Comparison of ENCODE assay signal across 24 mouse cellular contexts in genomic region chr2:118087044-118087726, GRCm38 (mm10). TPM values are rescaled to one million over a fixed set of nuclear protein-coding genes. Genes with fewer than 3 reads are reported as not detected.
A peak's percentile ranks its signal among the peaks of the same experiment; 100 is the strongest.
DNase-seq lines count a peak whose midpoint lies in the region; ATAC-seq and TF ChIP-seq lines count a peak whose summit lies in the region.
"Had no signal": no experiment of that assay in that cellular context is flagged by ENCODE, and none has a peak within 500 bp of the region (broad histone marks: within the 10 kb centered on the region; RNA-seq: fewer than 3 reads in every experiment).

No protein-coding gene starts in this region.

- 49% methylated on average over 10 of the region's 10 CpGs for WGBS in kidney, adult 2 months
- WGBS in kidney, embryonic 16.5 days: 45% methylated on average over 10 of the region's 10 CpGs

- no peak for TF ChIP-seq POLR2A in kidney, adult 2 months (IDR thresholded peaks at IDR 0.05; ENCODE audit: low read depth, low read length)

- intact Hi-C loops in left cerebral cortex, postnatal 14 days (cut with DNase I): no loop called here

- H3K4me1 ChIP-seq in kidney, adult 2 months (ENCODE audit: control insufficient read depth, insufficient read depth, low read length): no peaks in the 10 kb centered on the region; the same call in 1 of the 2 replicates
- 0 out of 2 replicates have a peak, but pooled peaks cover 5% of the 10 kb centered on the region for H3K4me1 ChIP-seq in kidney, embryonic 16.5 days (ENCODE audit: insufficient read depth, low read length)
- H3K4me1 ChIP-seq: embryonic facial prominence, embryonic 15.5 days; forebrain, embryonic 10.5 days; heart, embryonic 15.5 days; hindbrain, embryonic 13.5 days had no signal

- H3K4me2 ChIP-seq in kidney, embryonic 16.5 days (replicated peaks; ENCODE audit: low read depth, low read length): no peak overlapping the region
- H3K4me2 ChIP-seq: embryonic facial prominence, embryonic 15.5 days; heart, embryonic 11.5 days; heart, embryonic 15.5 days; hindbrain, embryonic 13.5 days had no signal

- peak; percentile 22 for DNase-seq in kidney, adult 2 months
- DNase-seq in kidney, postnatal 25 days: no peak
- DNase-seq in Muller cell, postnatal 12 days (ENCODE audit: inconsistent ontology term): peak; percentile 59
- peak; percentile 20 for DNase-seq in skeletal muscle tissue, adult 2 months (ENCODE audit: low read depth, low spot score)
- DNase-seq in left cerebral cortex, postnatal 14 days (ENCODE audit: low spot score in 2 of 2): no peak
- DNase-seq: adrenal gland, adult 8-10 months; adrenal gland, postnatal 36 days; cerebellum, adult 11 months; cerebellum, adult 8-10 months; cerebellum, postnatal 14 days; embryo, embryonic 11 days; gastrocnemius, postnatal 14 days; heart, adult 2 months; heart, postnatal 14 days had no signal

- H3K36me3 ChIP-seq in kidney, adult 2 months (ENCODE audit: control insufficient read depth, insufficient read depth, low read length): no peaks in the 10 kb centered on the region
- H3K36me3 ChIP-seq in kidney, embryonic 16.5 days (ENCODE audit: insufficient read depth, low read length): no peaks in the 10 kb centered on the region
- H3K36me3 ChIP-seq: embryonic facial prominence, embryonic 15.5 days; forebrain, embryonic 10.5 days; heart, embryonic 15.5 days; hindbrain, embryonic 13.5 days had no signal

- peak; percentile 74; the same call in 1 of the 2 replicates for ATAC-seq in kidney, embryonic 16.5 days (ENCODE audit: low FRiP score, low TSS enrichment)
- no peak for ATAC-seq in inflammation-experienced regulatory T-cells, adult 6 months
- ATAC-seq: forebrain, embryonic 14.5 days had no signal

- no peak overlapping the region for H3K4me3 ChIP-seq in kidney, adult 2 months (ENCODE audit: insufficient read depth, low read depth, low read length)
- no peak overlapping the region for H3K4me3 ChIP-seq in kidney, embryonic 16.5 days (ENCODE audit: low read length)
- H3K4me3 ChIP-seq: embryonic facial prominence, embryonic 15.5 days; erythroblast, embryonic 14.5 days; forebrain, embryonic 10.5 days; heart, adult 2 months; heart, embryonic 15.5 days; hindbrain, embryonic 13.5 days had no signal

- TF ChIP-seq CTCF in kidney, adult 2 months (conservative IDR thresholded peaks at IDR 0.05; ENCODE audit: insufficient read depth, insufficient read length, low read depth, low read length): no peak

- no peak overlapping the region for H3K27ac ChIP-seq in kidney, adult 2 months (ENCODE audit: insufficient read depth, low read depth, low read length)
- H3K27ac ChIP-seq in kidney, embryonic 16.5 days (ENCODE audit: low read length): no peak overlapping the region
- H3K27ac ChIP-seq: embryonic facial prominence, embryonic 15.5 days; forebrain, embryonic 10.5 days; heart, adult 2 months; heart, embryonic 15.5 days; hindbrain, embryonic 13.5 days had no signal

- H3K27me3 ChIP-seq in kidney, adult 2 months (replicated peaks; ENCODE audit: control insufficient read depth, insufficient read depth, low read length): no peaks in the 10 kb centered on the region; the same call in 1 of the 2 replicates
- H3K27me3 ChIP-seq in kidney, embryonic 16.5 days (ENCODE audit: insufficient read depth, low read length): no peaks in the 10 kb centered on the region
- H3K27me3 ChIP-seq: embryonic facial prominence, embryonic 15.5 days; heart, embryonic 15.5 days; hindbrain, embryonic 13.5 days had no signal

- no peak overlapping the region for H3K9ac ChIP-seq in kidney, embryonic 16.5 days (replicated peaks; ENCODE audit: low read length)
- H3K9ac ChIP-seq: embryonic facial prominence, embryonic 15.5 days; heart, embryonic 15.5 days; hindbrain, embryonic 13.5 days had no signal

- H3K9me3 ChIP-seq in kidney, embryonic 16.5 days (ENCODE audit: low read length): no peaks in the 10 kb centered on the region
- H3K9me3 ChIP-seq: embryonic facial prominence, embryonic 15.5 days; forebrain, embryonic 10.5 days; heart, embryonic 15.5 days; hindbrain, embryonic 13.5 days had no signal

RNA-seq across cellular contexts. Expression of gene Thbs1, which starts 24.5 kb away (rescaled TPM):
- 19.8 and 20.6 TPM in 2 replicates for polyA plus RNA-seq in kidney, adult 2 months (2012; rRNA removed)
- 50.9 and 54.6 TPM in 2 replicates for polyA plus RNA-seq in kidney, embryonic 16.5 days (2015; fragmentation: Nextera tagmentation; extraction: Ambion mirVana)
- total RNA-seq in left cerebral cortex, postnatal 14 days (2021): 1 to 10 TPM; 4.3 to 4.7 TPM
- polyA plus RNA-seq in inflammation-experienced regulatory T-cells, adult 6 months (2017; shearing (Covaris generic)): under 1 TPM in 2 of 3 experiments, not detected in 1; 0.16 to 0.28 TPM
- total RNA-seq: MEL had no signal

Comparison
In these comparisons a context has a peak if more than half of its experiments do, and no peak if none do; other contexts are left out.
1. DNase-seq: peak in kidney, adult 2 months (single experiment), Muller cell, postnatal 12 days (single experiment) and skeletal muscle tissue, adult 2 months (single experiment); none in kidney, postnatal 25 days (0 of 2) and left cerebral cortex, postnatal 14 days (0 of 2).
2. RNA of gene Thbs1, which starts 24.5 kb away (polyA plus RNA-seq): 50.9 to 54.6 TPM in kidney, embryonic 16.5 days and 19.8 to 20.6 TPM in kidney, adult 2 months; 0.16 to 0.28 TPM in inflammation-experienced regulatory T-cells, adult 6 months; every median in the first group is over 10 times any median in the second.